Mouse (Mus musculus): ENCODE results near the gene Rbms3.

Gene Rbms3

DNA sequence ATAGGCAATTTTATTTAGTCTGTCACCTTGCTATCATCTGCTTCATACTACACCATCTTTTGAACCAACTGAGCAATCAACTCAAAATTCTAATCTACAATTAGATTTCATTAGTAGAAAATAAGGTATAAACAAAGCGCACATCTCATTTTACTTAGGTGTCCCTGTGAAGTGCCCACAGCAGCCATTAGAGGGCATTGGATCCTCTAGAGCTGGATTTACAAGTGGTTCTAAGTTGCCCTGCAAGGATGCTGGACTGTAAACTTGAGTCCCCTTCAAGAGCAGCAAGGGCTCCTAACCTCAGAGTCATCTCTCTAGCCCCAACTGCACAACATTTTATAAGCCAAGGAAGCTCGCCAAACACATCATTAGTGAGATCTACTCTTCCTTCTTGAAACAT is 891.9 kb downstream of the Rbms3 start:
- DNase-seq (ENCODE audit: low spot score): no peak

DNA sequence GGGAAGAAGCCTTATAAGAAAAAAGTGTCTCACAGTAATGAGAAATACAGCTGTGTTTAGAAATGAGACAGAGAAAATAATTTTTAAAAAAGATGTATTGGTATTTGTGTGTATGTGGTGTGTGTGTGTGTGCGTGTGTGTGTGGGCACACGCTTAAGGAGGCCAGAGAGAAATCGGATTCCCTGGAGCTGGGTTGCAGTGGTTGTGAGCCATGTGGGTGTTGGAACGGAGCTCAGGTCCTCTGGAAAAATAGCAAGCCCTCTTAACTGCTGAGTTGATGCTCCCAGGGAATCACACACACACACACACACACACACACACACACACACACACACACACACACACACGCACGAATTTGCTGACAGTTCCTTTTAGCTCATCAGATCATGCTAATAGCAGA is 900.5 kb downstream of the Rbms3 start:
- no peak for DNase-seq (ENCODE audit: low spot score)

DNA sequence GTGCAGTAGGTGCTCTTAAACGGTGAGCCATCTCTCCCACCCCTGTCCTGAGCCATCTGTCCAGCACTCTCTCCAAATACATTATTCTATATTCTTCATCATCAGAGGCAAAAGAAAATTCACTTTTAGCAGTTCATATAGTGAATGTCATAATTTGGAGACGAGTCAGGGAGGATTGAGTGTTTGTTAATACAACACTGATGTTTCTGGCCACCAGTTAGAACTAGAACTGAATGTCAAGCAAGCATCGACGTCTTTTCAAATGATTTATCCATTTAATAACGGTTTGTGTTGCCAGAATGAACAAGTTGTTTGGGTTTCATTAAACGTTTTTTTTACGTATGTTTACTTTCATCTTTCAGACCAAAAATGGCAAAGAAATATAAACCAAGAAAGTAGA is 901.1 kb downstream of the Rbms3 start:
- DNase-seq (ENCODE audit: low spot score): no peak

DNA sequence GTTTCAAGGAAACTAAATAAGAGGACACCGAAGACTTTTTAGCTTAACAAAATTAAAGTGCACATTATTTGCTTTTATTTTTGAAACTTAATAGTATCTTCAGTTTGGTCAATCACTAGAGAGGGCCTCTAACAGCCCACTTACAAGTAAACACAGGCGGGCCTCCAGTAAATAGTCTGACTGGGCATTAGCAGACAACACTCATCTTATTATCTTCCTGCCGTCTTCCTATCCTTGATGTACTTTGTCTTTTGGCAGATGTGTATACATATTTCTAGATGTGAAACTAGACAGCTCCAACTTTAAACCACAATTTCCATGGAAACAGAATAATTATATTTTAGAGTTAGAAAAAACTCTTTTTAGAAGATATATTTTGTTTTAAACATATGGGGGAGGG is 901.6 kb downstream of the Rbms3 start:
- DNase-seq (ENCODE audit: low spot score): no peak

DNA sequence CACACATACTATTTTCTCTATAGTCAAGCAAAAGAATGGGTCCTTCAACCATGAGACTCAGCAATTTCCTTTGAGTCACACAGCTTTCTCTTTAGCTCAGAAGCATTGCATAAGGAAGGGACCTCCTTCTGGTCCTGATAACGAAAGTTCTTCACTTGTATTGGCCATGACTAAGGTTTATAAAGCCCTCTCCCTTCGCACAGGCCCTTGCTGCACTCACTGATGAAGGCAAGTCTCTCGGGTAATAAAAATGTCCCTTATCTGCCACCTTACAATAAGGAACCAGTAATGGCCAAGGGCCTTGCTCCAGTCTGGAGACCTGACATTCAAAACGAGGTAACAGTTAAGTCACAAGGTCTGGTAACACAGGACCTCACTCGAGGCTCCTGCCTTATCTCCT is 905.1 kb downstream of the Rbms3 start:
- no peak for DNase-seq (ENCODE audit: low spot score)

DNA sequence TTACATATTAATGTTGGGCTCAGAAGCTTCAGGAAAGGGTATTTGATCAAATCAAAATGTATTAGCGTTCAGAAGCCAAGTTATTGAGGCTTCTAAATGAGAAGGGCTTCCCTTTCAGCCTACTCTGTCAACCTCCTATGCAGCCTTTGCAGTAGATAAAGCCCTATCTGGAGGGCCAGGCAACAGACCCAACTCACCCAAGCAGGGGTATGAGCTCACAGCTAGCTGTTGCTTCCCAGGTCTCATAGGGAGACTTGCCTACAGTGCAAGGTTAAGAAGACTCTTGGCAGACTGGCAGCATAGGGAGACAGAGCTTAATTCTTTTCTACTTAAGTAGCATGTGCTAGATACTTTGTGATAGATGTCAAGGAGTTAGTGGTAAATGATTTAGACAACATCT is 926.6 kb downstream of the Rbms3 start:
- DNase-seq (ENCODE audit: low spot score): no peak

DNA sequence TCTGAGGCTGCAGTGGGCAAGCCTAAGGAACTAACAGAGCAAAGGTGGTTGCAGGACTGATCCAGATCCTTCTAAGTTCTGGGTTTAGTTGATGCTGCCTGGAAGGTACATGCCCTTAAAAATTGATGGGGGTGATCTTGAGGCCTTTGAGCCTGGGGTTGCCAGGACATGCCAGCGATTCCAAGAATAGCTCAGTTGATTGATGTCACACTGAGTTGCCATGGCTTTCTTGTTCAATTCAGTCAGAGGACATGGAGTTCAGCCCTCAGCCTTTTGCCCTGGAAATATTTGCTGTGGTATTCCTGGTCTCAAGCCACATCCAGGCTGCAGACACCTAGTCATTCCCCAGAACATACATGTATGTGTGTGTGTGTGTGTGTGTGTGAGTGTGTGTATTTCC is 927.1 kb downstream of the Rbms3 start:
- DNase-seq (ENCODE audit: low spot score): no peak

DNA sequence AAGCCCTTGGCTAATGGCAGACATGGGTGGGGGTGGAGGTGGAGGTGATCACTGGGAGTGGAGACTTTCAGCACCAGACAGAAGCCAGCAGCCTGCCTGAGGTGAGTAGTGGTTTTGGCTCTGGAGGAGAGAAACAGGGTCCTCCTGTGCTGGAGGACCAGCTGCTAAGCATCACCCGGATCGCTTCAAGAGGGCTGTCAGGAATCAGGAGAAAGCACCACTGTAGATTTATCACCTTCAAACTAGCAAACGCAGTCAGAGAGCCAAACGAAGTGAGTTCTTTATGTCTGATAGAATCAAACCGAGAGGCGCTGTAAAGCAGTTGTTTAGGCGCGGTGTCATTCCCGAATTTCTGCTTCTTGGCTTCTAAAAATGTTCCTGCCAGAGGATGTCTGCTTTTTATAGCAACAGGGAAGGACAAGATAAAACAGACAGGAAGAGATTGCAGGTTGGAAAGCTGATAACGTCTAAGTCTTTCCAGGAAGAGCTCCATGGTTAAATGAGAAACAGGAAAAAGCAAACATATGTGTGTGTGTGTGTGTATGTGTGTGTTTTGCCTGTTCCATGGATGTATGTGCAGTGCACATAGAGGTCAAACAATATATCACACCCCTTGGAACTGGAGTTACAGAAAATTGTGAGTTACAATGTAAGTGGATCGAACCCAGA is 928.1 kb downstream of the Rbms3 start:
- DNase-seq (ENCODE audit: low spot score): no peak

DNA sequence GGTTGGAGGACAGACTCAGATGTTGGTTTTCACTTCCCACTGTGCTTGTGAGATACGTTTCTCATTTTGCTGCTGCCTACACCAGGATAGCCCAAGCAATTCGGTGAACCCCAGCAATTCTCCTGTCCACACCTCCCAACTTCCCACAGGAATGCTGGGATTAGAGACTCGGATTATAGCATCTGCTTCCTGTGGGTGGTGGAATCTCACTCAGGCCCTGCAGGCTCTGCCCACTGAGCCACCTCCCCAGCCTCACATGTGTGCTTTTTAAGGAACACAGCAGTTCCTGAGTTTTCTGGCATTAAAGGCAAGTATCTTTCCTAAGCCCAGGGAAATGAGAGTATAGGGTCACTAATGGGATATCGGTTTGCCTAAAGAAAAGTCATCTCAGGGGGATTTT is 941.1 kb downstream of the Rbms3 start:
- no peak for DNase-seq (ENCODE audit: low spot score)

DNA sequence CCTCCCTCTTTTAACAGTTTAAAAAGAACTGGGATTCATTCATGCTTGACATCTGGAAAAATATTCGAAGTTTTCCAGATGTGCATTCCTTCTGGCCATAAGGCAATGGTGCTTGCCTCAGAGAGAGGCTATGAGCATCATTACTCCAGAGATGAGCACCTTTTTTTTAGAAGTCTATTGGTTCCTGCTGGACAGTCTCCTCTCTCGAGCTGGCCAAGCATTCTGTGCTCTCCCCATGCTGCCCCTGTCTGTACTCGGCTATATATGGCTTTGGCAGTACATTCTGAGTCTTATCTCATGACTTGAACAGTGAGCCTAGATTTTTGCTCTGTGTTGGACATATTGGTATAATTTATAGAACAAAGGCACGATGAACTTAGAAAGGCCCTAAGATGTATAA is 952.6 kb downstream of the Rbms3 start:
- DNase-seq (ENCODE audit: low spot score): no peak

DNA sequence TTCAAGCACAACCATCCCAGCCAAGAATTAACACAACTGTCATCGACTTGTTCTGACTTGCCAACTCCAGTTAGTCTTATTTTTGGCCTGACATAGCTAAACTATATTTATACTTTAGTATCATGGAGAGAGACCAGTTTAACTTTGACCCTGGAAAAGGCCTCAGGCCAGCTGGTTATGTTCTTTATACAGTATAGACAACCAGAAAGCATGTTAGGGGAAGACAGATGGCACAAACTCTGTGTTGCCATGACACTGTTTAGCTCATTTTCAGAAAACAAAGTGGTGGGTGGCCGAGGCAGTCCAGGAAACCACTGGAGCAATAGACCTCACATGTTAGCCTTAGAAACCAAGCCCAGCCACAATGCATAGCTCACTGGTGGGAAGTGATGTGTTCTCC is 953.3 kb downstream of the Rbms3 start:
- DNase-seq (ENCODE audit: low spot score): no peak

DNA sequence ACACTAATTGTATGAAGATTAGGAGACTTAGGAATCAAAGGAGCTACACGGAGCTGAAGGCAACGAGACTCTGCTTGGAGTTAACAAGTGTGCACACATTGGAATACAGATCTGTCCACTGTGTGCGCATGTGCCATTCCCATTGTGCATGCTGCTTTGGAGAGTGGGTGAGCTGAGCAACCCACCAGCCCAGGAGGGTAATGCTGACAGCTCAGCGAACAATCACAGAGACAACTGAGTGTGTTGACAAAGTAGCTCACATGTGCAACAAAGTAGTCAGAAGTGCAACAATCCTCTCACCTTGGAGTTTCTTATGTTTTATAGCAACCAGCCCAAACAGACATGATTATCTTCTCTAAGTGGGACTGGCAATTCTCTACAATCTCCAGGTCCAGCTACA is 955.5 kb downstream of the Rbms3 start:
- DNase-seq (ENCODE audit: low spot score): no peak

DNA sequence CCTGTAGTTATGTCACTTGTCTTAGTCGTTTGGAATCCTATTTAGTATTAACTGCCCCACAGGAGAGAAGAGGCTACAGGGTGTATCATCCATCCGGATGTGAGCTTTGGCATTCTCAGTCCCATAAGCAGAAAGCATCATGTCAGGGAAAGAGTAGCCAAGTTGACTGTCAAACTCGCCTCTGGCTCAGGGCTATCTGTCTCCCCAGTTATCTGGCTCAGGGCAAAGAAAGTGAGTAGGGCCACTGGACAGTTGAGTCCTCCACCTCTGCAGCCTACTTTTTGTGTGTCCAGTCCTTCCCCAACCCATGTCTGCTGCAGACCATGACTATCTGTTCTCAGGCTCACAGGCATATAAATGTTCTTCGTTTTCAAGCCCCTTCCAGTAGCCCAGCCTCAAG is 968.7 kb downstream of the Rbms3 start:
- no peak for DNase-seq (ENCODE audit: low spot score)

DNA sequence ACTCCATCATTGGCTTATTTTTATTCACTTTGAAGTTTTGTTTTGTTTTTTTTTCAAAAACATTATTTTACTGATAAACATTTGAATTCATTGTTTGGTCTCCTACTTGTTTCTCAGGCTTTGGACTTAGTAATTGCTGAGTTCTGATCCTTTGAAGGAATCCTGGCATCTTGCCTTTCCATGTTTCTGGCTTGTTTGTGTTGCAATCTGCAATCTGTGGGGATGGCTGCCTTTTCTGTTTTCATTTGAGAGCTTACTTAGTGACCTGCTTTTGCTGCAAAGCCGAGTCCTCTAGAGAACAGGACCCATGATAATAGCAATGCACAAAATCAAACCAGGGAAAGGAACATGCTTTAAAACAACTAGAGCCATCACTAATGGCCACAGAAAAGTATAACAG is 969.8 kb downstream of the Rbms3 start:
- no peak for DNase-seq (ENCODE audit: low spot score)

DNA sequence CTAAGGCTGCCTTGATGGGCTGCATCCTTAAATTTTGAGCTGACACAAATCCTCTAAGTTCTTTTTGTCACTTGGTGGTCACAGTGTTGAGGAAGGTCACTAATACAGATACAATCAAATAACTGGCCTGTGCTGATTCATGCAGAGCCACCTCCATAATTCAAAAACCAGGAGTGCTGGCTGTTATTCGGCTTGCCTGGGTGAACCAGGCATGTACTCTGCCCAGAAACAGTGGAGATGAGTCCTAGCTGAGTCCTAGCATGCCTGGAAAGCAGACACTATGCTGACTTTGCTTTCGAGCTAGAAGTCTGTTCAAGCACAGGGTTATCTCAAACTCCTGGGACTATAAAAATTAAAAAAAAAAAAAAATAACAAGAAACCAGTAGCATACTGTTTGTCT is 972.6 kb downstream of the Rbms3 start:
- DNase-seq (ENCODE audit: low spot score): no peak

DNA sequence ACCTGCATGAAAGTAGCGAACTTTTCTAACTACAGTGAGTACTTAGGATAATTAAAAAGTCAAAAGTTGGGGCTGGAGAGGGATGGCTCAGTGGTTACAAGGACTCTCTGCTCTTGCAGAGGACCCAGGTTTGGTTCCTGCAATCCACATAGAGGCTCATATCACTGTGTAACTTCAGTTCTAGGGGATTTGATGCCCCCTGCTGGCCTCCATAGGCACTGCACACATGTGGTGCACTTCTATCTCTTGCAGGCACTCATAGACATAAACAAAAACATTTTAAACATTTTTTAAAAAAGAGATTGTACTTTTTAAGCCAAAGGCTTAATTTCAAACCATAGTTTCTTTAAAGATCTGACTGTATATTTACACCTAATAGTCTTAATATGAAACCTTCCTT is 978.3 kb downstream of the Rbms3 start:
- DNase-seq (ENCODE audit: low spot score): no peak

DNA sequence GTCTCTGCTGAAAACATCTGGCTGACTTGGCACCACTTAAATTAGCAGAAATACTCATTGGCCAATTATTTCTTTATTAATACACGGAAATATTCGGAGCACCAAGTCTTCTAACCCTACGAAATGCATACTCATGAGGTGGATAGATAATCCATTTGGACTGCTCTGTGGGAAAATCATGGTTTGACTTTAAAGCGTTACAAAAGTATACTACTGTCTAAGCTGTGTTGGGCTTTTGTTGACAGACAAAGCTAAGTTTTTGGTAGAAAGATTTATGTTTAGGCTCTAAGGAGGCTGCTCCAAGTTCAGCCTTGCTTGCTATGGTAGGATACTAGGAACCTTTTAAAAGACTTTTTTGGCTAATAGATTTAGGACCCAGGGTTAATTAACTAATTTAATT is 979.8 kb downstream of the Rbms3 start:
- no peak for DNase-seq (ENCODE audit: low spot score)

DNA sequence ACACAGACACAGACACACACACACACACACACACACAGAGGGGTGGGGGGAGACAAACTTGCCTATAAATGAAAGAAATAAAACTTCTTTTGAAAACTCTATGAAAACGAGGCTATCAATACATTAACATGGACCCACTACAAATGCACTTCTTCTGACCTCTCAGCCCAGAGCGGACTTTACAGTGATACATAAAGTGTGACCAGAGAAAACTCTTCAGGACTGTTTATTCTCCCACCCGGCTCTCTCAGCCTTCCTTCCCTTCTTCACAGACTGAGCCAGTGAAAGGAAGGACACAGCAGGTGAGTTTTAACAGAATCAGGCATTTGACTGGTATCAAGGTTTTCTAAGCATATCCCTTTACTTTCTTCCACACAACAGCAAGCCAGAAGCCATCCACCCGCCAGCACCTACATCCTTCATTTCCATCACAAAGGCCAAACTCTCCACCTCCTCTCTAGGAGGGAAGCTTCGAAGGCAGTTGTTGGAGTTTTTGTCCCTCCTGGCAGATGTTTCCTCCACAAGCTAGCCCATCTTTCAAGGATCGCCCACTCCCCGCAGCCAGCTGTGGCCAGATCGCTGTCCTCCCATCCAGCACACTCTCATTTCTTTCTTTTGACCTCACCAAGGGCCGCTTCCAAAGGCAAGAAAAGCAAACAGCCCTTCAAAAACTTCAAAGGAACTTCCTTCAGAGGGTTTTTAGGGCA is 980.5 kb downstream of the Rbms3 start:
- DNase-seq (ENCODE audit: low spot score): no peak

DNA sequence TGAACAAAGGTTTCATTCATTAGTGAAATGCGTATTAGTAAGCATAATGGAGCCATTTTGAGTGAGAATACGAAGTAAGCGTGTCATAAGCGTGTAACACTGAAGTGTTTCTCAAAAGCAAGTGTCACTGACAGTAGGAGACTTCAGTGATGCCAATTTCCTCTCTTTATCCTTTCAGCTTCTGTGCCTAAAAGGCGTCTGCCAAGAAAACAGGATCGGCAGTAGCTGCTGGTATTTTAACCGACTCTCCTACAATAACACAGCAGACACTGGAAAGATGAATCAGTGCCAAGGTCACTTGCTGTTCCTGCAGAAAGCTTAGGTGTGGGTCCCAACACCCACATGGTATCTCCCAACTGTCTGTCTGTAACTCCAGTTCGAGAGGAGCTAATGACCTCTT is 985.1 kb downstream of the Rbms3 start:
- DNase-seq (ENCODE audit: low spot score): no peak

DNA sequence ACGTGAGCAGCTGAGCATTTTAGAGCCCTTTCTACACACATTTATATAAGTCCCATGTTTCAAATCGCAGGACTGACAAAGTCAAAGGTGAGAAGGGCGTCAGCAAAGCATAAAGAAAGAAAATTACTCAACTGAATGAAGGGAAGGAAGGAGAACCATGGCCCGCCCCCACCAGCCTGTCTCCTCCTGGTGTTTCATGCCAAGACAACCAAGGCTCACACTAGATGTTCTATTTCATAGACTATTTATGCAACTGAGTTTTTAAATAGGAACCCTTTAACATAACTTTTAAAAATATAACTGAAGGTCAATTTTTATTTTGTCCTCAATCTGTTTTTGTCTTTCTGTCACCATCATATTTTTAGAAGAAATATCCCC is 989.4 kb downstream of the Rbms3 start:
- DNase-seq (ENCODE audit: low spot score): no peak

DNA sequence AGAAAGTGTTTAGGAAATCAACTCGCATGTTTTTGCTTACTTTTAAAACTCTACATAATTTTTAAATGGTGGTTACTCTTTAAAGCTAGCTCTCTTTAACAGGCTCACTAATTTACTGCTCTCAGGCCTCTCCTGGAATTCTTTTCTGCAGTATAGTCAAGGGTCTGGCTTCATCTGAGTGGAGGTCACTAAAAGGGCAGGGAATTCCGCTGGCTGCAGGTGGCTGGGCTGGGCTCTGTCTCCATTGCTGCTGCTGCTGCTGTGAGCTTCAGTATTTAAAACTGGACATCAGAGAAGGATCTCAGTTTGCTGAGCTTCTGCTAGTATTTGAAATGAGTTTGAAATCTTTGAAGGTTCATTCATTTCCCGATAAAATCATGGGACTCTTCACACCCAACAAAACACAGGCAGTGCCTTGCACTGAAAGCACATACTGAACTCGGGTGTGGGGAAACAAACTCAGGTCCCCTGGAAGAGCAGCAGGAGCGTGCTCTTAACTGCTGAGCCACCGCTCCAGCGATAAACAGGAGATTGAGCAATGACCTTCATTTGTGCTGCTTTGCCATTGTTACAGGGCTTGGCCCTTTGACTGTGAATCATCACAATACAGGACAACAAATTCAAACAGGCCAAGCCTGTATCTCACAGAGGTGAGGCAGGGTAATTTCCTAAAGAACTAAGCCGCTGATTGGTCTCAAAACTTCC is 990.0 kb downstream of the Rbms3 start:
- no peak for DNase-seq (ENCODE audit: low spot score)

DNA sequence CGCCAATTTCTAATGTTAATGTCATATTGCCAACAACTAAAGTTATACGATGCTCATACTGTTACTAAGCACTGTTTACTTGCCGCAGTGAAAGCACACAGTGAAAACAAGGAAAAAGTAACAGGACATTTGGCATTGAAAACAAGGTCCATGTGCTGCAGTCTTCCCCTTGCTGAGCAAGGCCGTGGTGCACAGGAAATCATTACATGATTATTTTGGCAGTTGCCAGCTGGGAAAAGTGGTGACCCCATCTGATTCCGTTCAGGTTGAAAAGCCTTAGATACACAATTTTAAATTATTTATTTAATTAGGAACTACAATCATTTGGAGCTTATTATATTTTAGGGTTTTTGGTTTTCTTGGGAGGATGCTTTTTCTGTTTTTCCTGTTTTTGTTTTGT is 995.9 kb downstream of the Rbms3 start:
- DNase-seq (ENCODE audit: low spot score): no peak

DNA sequence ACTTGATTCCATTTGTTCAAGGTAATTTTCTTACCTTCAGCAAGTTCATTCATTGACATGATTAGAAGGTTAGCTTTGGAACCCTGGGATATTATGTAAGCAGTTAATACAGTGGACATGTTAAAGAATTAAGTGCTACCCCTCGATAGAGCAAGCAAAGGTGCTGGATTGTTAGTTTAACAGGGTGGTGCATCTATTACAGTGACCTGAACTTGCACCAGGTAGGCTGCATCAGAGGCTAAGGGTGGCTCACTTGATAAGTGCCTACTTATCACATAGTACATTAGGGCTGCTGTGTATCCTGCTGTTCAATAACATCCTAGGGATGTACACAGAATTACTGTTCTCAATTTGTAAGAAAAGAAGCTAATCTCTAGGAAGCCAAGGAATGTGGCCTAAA is 996.6 kb downstream of the Rbms3 start:
- no peak for DNase-seq (ENCODE audit: low spot score)

DNA sequence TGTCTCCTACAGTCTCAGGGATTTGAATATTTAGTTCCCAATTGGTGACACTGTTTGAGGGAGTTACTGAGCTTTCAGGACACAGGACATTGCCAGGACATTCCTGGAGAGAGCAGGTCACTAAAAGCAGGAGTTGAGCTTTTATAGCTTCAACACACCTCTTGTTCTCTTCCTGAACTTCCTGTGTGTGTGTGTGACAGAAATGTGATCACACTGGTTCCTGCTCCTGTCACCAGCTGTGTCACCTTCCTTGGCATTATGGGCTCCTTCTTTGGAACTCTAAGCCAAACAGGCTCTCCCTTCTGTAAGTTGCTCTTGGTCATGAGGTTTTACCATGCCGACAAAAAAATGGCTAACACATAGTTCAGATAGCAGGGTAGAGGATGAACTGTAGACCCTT is 997.9 kb downstream of the Rbms3 start:
- no peak for DNase-seq (ENCODE audit: low spot score)
